Mouse (Mus musculus) cerebellum, postnatal 25 days (tissue): ENCODE measurements around the gene Rnf34.

Experiments used
- DNase-seq, 2 experiments: peaks; one replicate each; pipeline ENCODE4 v3.0.0; 2021; ENCODE audit warnings: mixed read lengths in 2 of 2

The Rnf34 gene

DNA sequence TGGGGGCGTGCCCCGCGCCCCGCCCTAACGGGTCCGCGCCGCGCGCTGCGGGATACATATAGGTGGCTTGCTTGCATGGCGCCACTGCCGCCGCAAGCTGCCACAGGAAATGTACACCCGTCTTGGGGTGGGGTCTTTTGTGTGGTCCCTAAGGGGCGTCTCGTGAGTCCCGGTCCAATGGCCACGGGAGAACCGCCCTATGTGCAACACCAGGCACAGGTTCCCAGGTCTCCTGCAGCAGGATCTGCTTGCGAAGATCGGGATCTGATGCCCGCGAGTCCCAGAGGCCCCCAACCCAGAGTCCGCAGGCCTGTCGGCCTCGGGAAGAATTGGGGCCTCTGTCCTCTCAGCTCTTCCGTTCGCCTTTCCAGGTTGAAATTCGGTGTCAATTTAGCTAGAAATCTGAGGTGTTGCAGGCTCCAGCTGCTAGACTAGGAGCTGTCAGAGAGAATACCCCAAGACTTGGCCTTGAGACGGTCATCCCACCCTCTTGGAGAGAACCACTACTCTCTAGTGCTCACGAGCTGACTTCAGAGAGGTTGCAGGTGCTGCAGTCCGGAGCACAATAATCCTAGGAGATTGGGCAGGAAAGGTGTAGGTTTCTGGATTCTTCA lies 50.8 kb downstream of the Rnf34 start:
- no peak for DNase-seq

- no peak for DNase-seq
Observed at GRCm38 (mm10) chr5:122901179-122901578, 51.3 kb downstream of the Rnf34 start.

DNA sequence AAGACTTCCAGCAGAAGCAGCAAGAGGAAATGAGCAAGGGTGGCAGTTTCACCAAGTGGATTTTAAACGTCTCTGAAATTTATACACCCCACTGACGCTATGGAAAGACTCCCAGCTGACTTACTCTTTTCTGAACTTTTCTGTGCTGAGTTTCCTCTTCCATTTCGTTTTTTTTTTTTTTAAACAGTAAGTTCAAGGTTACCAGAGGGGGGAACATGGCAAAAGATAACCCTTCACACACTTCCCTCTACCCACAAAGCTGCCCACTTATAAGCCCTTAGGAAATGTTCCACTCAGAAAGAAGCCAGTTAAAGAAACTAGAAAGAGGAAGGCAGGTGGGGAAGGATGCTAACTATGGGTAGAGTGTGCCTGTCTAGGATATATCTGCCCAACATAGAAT lies 51.8 kb downstream of the Rnf34 start:
- no peak for DNase-seq

GRCm38 (mm10) chr5:122902228-122902627 lies 52.4 kb downstream of the Rnf34 start:
- no peak for DNase-seq

DNA sequence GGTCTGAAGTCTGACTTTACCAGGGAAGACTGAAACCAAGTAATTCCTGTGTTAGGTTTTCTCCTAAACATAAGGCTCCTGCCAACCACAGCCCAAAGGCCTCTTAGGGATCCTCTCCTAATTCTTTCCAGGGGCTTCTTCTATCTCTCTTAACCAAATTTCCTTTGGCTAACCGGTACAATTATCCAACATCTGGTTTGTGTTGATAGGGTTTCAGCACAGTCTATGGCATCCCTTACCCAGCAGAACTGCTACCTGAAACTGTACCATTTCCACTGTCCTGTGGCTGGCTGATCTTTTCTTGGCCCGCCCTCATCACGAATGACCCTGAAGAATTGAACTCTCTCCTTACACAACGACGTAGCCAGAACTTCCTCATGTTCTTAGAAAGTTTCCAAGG lies 53.3 kb downstream of the Rnf34 start:
- no peak for DNase-seq

DNA sequence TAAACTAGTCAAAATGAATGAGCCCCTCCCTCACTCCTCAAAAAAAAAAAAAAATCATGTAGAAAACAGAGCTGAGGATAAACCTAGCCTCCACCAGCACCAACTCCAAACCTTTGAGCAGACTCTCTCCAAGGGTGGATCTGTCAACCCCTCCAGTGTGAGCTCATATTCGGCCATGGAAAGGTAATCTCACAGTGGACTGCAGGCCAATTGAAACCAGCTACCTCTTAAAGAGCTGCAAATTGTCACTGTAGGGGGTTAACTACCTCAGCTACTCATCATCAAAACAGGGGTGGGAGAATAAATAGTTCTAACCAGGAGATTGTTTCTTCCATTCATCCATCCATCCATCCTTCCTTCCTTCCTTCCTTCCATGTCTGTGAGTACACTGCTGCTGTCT lies 57.3 kb downstream of the Rnf34 start:
- no peak for DNase-seq

GRCm38 (mm10) chr5:122908001-122908400 lies 58.2 kb downstream of the Rnf34 start:
- no peak for DNase-seq

- peak; percentile 53 to 60 for DNase-seq
Observed at GRCm38 (mm10) chr5:122909481-122909880, 59.6 kb downstream of the Rnf34 start.

DNA sequence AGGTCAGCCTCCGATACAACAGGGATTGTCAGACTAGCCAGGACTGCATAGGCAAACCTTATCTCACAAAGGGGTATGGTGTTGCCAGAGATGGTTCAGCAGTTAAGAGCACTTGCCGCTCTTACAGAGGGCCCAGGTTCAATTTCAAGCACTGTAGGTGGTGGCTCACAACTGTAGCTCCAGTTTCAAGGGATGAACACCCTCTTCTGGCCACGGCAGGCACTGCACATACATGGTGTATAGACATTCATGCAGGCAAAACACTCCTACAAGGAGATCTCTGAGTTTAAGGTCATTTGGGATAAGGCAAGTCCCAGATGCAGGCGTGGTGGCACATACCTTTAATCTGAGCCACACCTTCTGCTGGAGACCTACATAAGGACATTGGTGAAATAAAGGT lies 63.0 kb downstream of the Rnf34 start:
- no peak for DNase-seq

DNA sequence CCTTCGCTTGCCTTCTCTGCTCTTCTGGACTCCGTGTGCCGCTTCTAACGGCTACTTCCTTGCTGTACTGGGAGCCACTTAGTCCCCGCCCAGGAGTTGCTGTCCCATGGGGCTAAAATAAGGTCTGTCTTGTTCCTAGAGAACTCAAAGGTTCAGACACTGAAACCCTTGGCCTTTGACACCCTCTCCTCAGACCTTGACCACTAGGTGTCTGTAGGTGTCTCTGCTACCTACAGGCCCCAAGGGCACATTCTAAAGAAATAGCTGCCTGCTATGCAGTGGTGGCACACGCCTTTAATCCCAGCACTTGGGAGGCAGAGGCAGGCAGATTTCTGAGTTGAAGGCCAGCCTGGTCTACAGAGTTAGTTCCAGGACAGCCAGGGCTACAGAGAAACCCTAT lies 66.3 kb downstream of the Rnf34 start:
- DNase-seq = no peak

DNA sequence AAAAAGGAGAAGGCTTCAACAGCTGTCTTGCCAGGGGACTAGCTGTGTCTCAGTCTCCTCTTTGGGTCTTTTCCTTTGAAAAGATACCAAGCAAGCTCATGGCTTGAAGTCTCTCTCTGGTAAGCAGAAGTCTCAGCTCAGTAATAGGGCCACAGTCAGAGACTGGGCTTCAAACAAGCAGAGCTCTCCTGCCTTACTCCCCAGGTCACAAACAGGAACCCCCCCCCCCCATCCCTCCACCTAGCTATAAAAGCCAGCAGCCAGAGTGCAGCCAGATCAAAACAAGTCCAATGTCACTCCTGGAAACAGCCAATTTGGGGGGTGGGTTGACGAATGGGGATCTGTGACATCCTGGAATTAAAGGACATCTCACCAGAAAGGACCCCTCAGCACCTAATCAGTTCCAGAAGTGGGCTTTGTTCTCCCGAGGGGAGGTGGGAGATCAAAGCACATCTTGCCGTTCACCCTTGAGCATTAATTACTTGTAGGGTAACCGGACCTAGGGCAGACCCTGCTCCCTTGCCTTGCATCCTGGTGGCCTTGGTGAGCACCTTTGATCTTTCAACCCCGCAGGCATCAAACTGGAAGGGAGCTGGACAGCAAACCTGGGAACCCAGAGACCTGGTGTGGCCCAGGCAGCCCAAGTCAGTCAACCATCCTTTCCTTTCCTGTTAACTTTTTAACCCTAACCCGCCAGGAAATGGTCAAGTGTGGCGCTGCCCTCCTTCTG lies 68.3 kb downstream of the Rnf34 start:
- DNase-seq = no peak

- DNase-seq = no peak
Observed at GRCm38 (mm10) chr5:122920557-122920956, 70.7 kb downstream of the Rnf34 start.
